Mouse (Mus musculus) ES-CJ7 (cell line): Measurements from ENCODE around the gene Glrx2.

Experiments used
- DNase-seq: peaks from one replicate; pipeline ENCODE4 v3.0.0; 2011; ENCODE audit warnings: low read depth, low spot score

Gene Glrx2

DNA sequence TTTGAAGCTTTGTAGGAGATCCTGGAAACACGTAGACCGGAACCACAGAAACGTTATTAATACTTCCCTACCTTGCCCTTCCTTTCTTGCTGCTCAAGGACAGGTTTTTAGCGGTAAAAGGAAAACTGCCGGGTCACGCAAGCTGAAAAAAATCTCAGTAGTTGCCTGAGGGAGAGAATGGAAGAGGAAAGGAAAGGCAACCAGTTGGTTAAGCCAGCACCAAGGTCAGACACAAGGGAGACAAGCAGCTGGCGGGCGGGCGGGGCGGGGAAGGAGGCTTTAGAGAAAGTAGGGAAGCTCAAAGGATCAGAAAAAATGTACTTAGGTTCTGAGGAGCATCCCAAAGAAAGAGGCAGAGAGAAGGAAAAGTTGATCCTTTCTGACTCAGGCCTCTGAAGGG, 29.7 kb downstream of the Glrx2 start:
- DNase-seq: peak; percentile 52

DNA sequence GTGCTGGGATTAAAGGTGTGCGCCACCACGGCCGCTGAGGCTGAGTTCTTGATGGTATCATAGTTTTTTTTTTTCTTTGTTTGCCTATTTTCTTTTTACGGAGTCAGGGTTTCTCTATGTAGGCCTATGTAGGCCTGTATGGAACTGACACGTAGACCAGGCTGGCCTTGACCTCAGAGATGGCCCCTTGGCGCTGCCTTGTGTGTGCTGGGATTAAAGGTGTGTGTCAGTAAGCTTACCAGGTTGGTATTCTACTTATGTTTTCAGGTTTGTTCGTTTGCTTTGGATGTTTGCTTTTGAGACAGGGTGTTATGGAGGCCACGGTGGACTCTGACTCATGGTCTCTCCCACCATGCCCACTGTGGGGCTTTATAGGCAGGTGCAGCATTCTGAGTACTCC, 46.0 kb downstream of the Glrx2 start:
- DNase-seq: no peak

DNA sequence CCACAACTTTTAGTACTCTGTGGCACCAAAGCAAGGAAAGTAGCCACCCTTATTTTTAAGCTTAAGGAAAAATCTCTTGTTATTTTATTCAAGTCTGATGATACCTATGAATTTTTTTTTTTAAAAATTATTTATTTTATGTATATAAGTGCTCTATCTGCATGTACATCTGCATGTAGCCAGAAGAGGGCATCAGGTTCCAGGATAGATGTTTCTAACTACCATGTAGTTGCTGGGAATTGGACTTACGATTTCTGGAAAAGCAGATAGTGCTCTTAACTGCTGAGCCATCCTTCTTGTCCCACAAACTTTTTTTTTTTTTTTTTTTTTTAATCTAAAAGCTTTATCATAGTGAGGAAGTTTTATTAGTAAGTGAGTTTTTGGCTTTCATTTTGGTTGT, 48.3 kb downstream of the Glrx2 start:
- DNase-seq: no peak

DNA sequence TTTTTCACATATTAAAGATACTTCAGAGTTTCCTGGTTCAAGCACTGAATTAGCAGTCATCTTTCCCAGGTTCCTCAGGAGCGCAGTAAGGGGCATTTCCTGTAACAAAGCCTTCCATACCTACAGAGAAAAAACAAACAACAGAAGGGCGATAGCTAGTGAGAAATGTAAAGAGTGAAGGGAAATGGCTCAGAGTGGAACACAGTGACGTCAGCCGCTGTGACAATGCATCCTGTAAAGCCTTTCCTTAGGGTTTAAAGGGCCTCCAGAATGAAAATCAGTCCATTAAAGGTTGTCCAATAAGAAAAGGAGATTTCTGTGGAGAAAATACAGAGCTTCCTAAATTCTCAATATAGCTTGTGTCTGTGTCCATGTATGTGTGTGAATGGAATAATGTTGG, 49.7 kb downstream of the Glrx2 start:
- DNase-seq: no peak

DNA sequence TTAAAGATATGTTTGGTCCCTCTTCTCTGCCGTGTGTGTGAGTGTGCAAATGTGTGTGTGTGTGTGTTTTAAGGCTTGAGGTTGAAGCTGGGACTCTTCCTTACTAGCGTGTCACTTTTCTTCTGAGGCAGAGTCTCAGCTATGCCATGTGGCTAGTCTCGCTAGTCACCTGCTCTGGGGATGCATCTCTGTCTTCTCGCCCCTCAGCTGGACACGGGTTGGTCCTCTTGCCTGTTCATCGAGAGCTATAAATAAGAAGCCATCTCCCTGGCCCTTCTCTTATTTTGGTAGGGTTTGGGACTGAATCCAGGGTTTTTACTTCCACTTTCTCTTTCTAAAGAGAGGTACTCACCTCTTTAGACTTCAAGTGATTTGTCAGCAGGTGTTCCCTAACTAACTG, 50.1 kb downstream of the Glrx2 start:
- no peak for DNase-seq

DNA sequence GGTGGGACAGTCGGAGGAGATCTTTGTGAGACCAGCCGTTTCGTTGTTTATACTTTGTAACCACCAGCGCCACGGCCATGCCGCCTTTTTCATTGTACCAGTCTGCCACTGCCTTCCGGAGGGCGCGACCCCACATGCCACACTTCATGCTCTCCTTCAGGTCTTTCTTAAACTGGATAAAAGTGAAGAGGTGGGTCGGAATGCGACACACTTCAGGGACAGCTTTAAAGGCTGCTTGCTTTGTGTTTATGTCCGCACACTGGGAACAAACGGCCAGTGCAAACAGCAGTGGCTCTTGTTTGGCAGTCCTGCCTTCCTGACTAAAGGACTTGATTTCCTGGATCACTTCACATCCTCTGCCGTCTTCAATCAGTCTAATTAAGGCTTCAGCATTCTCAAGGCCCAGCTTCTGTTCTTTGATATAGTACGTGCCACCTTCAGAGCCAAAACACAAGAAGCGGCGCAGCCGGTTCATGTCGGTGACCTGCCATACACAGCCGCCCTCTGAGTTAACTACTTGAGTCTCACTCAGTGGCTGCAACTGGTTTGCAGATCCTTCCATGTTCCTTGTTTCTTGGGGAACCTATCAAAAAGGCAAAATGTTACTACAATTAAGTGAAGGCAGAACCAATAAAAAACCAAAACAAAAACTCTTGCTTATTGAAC, 54.4 kb downstream of the Glrx2 start:
- DNase-seq: no peak

DNA sequence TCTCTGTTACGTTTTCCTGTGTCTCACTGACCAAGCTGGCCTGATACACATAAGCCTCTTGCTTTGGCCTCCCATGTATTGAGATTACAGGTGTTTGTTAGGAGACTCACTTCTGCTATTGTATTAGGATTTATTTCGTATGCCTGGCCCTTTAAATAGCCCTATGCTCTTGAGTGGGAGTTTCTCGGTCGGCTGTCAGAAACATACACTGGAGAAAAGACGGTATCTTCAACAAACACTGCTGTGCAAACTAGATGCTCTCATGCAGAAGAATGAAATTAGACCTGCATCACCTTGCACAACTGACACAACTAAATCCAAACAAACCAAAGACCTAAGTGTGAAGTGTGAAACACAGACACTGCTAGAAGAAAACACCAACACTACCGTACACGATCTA, 56.9 kb downstream of the Glrx2 start:
- no peak for DNase-seq

DNA sequence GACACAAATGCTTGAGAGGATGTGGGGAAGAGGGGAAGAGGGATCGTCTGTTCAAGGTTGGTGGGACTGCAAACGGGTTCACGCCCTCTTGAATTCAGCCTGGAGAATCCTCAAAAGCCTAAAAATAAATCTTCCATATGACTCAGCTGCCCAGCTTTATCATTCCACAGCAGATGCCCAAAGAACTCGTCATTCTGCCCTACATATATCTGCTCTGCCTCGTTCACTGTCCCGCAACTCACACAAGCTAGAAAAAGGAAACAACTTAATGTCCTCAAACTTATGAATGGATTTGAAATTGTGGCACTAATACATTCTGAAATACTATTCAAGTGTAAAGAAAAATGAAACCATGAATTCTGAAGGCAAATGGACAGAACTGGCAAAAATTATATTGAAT, 57.8 kb downstream of the Glrx2 start:
- no peak for DNase-seq

DNA sequence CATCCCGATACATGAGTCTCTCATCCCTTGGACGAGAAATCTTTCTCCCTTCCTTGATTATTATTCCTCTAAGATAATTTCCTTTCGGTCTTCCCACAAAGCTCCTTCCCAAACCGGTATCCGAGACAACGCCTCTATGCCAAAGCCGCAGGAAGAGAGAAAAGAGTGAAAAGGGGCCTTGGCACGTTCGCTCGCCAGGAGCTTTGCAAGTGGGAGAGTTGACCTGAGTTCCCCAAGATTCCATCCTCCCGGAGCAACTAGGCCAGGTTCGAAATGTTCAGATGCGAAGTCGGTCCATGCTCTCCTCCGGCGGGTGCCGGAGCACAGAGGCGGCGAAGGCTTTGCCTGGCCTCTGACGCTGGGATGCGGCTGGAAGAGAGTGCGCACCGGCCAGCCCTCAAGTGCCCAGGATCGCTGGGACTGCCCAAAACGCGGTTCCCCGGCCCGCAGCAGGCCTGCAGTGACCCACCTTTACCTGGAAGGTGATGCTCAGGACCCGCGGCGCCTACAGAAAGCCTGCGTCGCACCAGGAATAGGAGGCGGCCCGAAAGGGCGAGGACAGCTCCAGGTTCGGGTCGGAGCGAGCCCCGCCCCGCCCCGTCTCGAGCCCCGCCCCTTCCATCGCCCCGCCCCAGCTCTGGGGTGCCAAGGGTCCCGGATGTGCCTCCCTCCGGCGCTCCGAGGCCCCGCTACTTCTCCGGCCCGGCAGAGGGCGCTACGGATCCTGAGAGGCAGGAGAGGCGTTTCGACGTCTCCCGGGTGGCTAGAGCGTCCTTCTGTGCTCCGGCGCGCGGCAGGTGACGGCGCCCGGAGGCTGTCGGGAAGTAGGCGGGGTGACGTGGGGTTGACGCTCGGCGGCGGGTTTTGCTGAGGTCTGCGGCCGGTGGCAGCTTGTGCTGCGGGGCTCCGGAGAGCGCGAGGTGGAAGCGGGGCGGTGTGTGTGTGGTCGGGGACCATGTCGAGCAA, 60.6 kb downstream of the Glrx2 start, which contains the start of the genes Trove2 and Uchl5:
Gene Trove2, minus strand, starts transcription at position 623 of the 966 bp plus-strand sequence.
Gene Uchl5, plus strand, starts transcription at position 827 of the 966 bp plus-strand sequence.
- peak; percentile 99 for DNase-seq

DNA sequence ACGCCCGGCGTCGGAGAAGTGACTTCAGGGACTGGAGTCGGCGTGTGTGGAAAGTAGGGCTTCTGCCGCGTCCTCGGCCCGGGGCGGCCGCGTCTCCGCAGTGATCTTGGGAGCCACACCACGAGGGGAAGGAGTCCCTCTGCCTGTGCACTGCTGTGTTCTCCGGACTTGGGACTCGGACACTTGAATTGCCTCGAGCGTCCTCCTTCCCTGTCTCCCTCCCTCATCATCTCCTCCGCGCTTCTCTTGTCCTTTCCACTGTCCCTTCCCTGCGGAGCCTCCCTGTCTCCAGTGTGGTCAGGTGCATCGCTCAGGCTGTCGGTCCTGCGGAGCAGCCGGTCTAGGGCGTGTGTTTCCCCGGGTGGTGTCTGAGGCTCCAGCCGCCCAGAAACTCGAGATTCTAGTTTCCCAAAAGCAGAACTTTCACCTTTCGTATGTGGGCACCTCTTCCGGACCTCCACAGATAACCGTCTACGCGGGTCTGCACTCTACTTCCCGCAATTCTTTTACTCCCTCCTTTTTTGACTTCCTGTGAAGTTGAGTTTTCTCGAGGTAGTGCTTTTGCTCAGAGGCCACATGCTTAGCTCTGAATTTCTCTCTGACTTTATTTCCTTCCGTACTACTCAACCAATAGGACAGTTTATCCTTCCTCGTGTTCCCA, 61.5 kb downstream of the Glrx2 start:
- DNase-seq: peak; percentile 56

DNA sequence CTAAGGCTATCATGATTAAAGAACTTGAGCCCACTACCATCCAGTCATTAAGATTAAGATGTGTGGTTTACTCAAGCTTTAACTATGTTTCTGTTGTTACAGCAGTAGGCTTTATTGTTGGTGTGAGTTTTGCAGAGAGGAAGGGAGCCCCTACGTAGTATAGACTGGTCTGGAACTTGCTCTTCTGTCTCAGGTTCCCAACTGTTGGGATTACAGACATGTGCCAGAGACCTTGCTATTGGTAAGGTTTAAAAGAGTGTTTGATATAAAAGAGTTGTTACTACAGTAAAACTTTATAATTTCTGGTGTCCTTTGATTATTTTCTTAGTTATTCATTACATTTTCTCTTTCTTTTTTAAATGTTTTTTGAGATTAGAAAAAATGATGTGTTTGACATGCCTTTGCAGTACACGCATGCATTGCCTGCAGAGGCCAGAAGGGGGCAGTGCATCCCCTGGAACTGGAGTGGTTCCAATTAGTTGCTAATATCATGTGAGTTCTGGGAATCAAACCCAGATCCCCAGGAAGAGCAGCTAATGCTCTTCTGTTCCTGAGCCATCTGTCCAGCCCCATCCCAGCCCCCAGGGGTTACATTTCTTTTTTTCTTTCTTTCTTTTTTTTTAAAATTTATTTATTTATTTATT, 72.6 kb downstream of the Glrx2 start:
- DNase-seq: peak; percentile 75
